Mouse (Mus musculus): ENCODE measurements at regions not wholly inside any gene's neighbourhood (a gene's known extent, or its start where the extent isn't known, plus 50 kb on each side); places are given as distances from the start of the nearest gene placed in this dataset.

DNA sequence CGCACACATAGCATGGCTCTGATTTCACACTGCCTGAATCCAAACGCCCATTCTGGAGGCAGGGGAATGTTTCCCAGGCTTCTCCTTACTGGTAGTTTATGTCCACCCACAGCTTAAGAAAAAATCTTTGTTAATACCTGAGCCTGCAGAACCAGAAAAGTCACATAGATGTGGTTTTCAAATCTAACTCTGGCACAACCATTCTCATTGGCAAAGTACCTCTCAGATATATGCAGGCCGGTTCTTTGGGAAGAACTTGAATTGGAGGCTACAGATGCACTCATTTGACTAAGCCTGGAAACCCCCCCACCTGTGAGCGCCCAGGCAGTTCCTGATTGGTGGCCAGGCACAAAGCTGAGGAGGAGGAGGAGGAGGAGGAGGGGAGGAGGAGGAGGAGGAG lies 179.8 kb upstream of the Arid2 start:
- H3K9me3 ChIP-seq (replicated peaks; ENCODE audit: control insufficient read depth, low read length, poor library complexity, severe bottlenecking): 0 out of 2 replicates have a peak, but pooled peaks cover 2% of the 10 kb centered on the region
- H3K27me3 ChIP-seq (ENCODE audit: control insufficient read depth, insufficient read depth, low read depth, low read length): no peaks in the 10 kb centered on the region
- no peak overlapping the region for H3K27ac ChIP-seq (ENCODE audit: low read length)
- H3K9ac ChIP-seq (ENCODE audit: low read depth, low read length): no peak overlapping the region
- WGBS: 56% methylated on average over 4 of the region's 4 CpGs
- 0 out of 2 replicates have a peak, but pooled peaks cover 2% of the 10 kb centered on the region for H3K4me1 ChIP-seq (ENCODE audit: control insufficient read depth, insufficient read depth, low read length)
- no peaks in the 10 kb centered on the region for H3K36me3 ChIP-seq (ENCODE audit: control insufficient read depth, insufficient read depth, low read length)
- H3K4me3 ChIP-seq (ENCODE audit: low read depth, low read length): no peak overlapping the region
- ATAC-seq: no peak
- no peak overlapping the region for H3K4me2 ChIP-seq (ENCODE audit: low read length)

DNA sequence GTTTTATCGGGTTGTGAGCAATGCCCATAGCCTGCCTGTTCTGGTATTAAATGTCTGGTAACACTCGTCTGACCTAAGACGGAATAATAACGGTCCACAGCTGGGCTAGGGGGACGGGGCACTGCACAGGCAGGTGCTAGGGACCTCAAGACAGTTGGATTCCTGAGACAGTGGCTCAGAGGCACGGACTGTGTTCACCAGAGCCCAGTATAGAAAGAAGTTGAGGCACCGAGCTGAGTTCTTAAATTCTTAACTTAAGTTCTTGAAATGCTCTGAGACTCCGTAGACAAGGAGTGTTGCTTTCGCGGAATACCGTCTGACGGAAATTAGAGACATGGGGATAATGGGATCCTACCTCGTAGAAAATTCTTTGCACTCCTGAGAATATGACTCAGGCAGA lies 174.2 kb upstream of the Arid2 start:
- no peak overlapping the region for H3K4me3 ChIP-seq (ENCODE audit: low read depth, low read length)
- 88% methylated on average over 13 of the region's 13 CpGs for WGBS
- no peak overlapping the region for H3K9ac ChIP-seq (ENCODE audit: low read depth, low read length)
- H3K36me3 ChIP-seq (ENCODE audit: control insufficient read depth, insufficient read depth, low read length): no peaks in the 10 kb centered on the region
- no peak for ATAC-seq
- H3K9me3 ChIP-seq (replicated peaks; ENCODE audit: control insufficient read depth, low read length, poor library complexity, severe bottlenecking): 0 out of 2 replicates have a peak, but pooled peaks cover 2% of the 10 kb centered on the region
- H3K27ac ChIP-seq (ENCODE audit: low read length): no peak overlapping the region
- no peaks in the 10 kb centered on the region for H3K27me3 ChIP-seq (ENCODE audit: control insufficient read depth, insufficient read depth, low read depth, low read length)
- 0 out of 2 replicates have a peak, but pooled peaks cover 2% of the 10 kb centered on the region for H3K4me1 ChIP-seq (ENCODE audit: control insufficient read depth, insufficient read depth, low read length)
- no peak overlapping the region for H3K4me2 ChIP-seq (ENCODE audit: low read length)

DNA sequence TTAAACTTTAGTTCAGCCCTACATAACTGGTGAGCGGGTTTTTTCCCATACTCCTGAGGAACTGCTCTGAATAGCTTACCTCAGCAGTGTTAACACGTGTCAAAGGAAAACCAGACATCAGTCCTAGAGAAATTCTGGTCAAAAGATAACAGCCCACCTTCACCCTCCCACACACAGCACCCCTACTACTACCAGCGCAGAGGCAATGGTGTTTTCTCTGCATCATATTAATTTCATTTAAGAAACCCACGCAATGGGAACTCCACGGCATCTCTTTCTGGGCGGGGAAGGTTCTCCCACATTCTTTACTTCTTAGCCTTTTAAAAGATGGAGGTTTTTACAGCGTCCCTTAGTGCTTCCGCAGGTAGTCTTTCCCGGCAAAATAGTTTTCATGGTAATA lies 172.7 kb upstream of the Arid2 start:
- Histone ChIP-seq H3K27me3 (ENCODE audit: control insufficient read depth, insufficient read depth, low read depth, low read length) (no peaks in the 10 kb centered on the region), H3K4me1 (ENCODE audit: control insufficient read depth, insufficient read depth, low read length) (0 out of 2 replicates have a peak, but pooled peaks cover 2% of the 10 kb centered on the region), H3K9ac (ENCODE audit: low read depth, low read length) (no peak overlapping the region), H3K9me3 (replicated peaks; ENCODE audit: control insufficient read depth, low read length, poor library complexity, severe bottlenecking) (0 out of 2 replicates have a peak, but pooled peaks cover 2% of the 10 kb centered on the region), H3K4me3 (ENCODE audit: low read depth, low read length) (no peak overlapping the region), H3K36me3 (ENCODE audit: control insufficient read depth, insufficient read depth, low read length) (no peaks in the 10 kb centered on the region), H3K27ac (ENCODE audit: low read length) (no peak overlapping the region), H3K4me2 (ENCODE audit: low read length) (peak overlapping the region; percentile 31; the same call in 1 of the 2 replicates)
- 79% methylated on average over 9 of the region's 9 CpGs for WGBS
- ATAC-seq: no peak

DNA sequence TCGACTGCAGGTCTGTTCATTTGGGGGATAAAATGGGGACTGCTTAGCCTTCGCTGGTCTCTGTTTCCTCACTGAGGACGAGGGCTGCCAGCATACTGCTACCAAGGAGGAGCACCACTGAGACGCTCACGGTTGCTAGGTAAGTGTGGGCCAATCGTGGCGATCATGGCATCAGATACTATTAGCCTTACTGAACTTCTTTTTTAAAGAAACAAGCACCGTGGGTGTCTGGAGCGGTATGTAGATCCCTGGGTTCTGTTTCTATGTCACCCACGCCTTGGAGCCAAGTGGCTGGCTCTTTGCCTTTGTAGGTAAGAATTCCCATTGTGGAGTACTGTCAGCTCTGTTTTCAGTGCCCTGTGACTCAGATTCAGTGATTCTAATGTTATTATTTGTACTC lies 172.1 kb upstream of the Arid2 start:
- H3K27me3 ChIP-seq (ENCODE audit: control insufficient read depth, insufficient read depth, low read depth, low read length): no peaks in the 10 kb centered on the region
- H3K36me3 ChIP-seq (ENCODE audit: control insufficient read depth, insufficient read depth, low read length): no peaks in the 10 kb centered on the region
- no peak for ATAC-seq
- H3K9ac ChIP-seq (ENCODE audit: low read depth, low read length): no peak overlapping the region
- H3K4me1 ChIP-seq (ENCODE audit: control insufficient read depth, insufficient read depth, low read length): 0 out of 2 replicates have a peak, but pooled peaks cover 2% of the 10 kb centered on the region
- no peak overlapping the region for H3K27ac ChIP-seq (ENCODE audit: low read length)
- WGBS: 46% methylated on average over 10 of the region's 10 CpGs
- no peak overlapping the region for H3K4me3 ChIP-seq (ENCODE audit: low read depth, low read length)
- H3K4me2 ChIP-seq (ENCODE audit: low read length): peak overlapping the region; percentile 31; the same call in 1 of the 2 replicates
- H3K9me3 ChIP-seq (replicated peaks; ENCODE audit: control insufficient read depth, low read length, poor library complexity, severe bottlenecking): 0 out of 2 replicates have a peak, but pooled peaks cover 2% of the 10 kb centered on the region

DNA sequence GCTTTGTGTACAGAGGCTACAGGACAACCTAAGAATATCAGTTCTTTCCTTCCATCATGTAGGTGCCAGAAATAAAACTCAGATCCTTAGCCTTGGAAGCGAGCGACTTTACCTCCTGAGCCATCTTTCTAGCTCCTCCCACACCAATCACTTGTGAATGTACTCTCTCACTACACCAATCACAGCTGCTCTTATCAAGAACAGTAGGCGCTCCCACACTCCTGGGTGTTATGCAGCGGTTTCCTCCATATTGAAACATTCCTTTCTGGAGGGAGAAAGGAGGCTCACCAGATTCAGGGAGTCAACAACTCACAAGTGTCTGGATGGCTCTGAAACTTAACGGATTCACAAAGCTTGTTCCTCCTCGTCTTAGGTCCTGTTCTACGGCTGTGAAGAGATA lies 168.1 kb upstream of the Arid2 start:
- Histone ChIP-seq H3K4me1 (ENCODE audit: control insufficient read depth, insufficient read depth, low read length) (0 out of 2 replicates have a peak, but pooled peaks cover 2% of the 10 kb centered on the region), H3K4me2 (ENCODE audit: low read length) (no peak overlapping the region), H3K27ac (ENCODE audit: low read length) (no peak overlapping the region), H3K27me3 (ENCODE audit: control insufficient read depth, insufficient read depth, low read depth, low read length) (no peaks in the 10 kb centered on the region), H3K9me3 (replicated peaks; ENCODE audit: control insufficient read depth, low read length, poor library complexity, severe bottlenecking) (no peaks in the 10 kb centered on the region), H3K36me3 (ENCODE audit: control insufficient read depth, insufficient read depth, low read length) (no peaks in the 10 kb centered on the region), H3K4me3 (ENCODE audit: low read depth, low read length) (no peak overlapping the region), H3K9ac (ENCODE audit: low read depth, low read length) (no peak overlapping the region)
- no peak for ATAC-seq
- 85% methylated on average over 7 of the region's 7 CpGs for WGBS

DNA sequence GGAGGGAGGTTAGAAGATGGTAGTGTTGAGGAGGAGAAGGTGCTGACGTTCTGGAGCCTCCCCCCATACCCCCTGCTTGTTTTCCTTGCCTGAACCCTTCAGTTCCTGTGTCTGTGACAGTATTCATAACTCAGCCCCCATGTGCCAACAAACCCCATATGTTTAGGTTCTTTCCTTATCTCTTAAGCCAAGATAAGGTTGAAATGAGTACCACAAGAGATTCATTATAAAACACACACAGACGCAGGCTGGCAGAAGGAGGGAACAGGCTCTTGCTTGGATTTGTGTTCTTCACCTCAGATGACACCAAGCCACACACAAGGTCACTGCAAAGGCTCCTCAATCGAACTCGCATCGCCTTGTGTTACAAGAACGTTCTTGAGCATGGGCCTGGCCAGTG lies 162.9 kb upstream of the Arid2 start:
- no peak for ATAC-seq

DNA sequence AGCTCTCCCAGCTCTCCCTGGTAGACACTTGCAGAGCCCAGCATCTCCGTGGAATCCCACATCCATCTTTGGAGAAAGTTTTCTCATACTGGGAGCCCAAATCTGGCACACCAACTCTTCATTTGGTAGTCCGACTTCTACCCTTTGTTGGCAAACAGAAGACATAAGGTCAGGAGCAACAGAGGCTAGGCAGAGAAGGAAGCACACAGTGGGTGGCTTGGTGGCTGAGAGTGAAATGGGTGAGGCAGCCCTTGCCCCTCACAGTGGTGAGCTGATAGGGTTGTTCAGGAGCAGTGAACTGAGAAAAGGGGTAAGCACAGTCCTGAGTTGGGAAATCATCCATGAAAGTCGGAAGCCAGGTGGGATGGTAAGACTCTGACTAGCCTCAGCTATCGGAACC lies 157.6 kb upstream of the Arid2 start:
- Histone ChIP-seq H3K9me3 (replicated peaks; ENCODE audit: control insufficient read depth, low read length, poor library complexity, severe bottlenecking) (no peaks in the 10 kb centered on the region), H3K27ac (ENCODE audit: low read length) (no peak overlapping the region), H3K9ac (ENCODE audit: low read depth, low read length) (no peak overlapping the region), H3K27me3 (ENCODE audit: control insufficient read depth, insufficient read depth, low read depth, low read length) (no peaks in the 10 kb centered on the region), H3K4me3 (ENCODE audit: low read depth, low read length) (no peak overlapping the region), H3K36me3 (ENCODE audit: control insufficient read depth, insufficient read depth, low read length) (no peaks in the 10 kb centered on the region), H3K4me2 (ENCODE audit: low read length) (no peak overlapping the region), H3K4me1 (ENCODE audit: control insufficient read depth, insufficient read depth, low read length) (no peaks in the 10 kb centered on the region)
- no peak for ATAC-seq
- 80% methylated on average over 4 of the region's 4 CpGs for WGBS

More for the DNA sequence above, 162.9 kb upstream of the Arid2 start:
- H3K4me1 ChIP-seq (ENCODE audit: control insufficient read depth, insufficient read depth, low read length): no peaks in the 10 kb centered on the region
- H3K4me2 ChIP-seq (ENCODE audit: low read length): no peak overlapping the region
- no peak overlapping the region for H3K4me3 ChIP-seq (ENCODE audit: low read depth, low read length)
- H3K9ac ChIP-seq (ENCODE audit: low read depth, low read length): no peak overlapping the region
- no peak overlapping the region for H3K27ac ChIP-seq (ENCODE audit: low read length)
- H3K27me3 ChIP-seq (ENCODE audit: control insufficient read depth, insufficient read depth, low read depth, low read length): no peaks in the 10 kb centered on the region
- 84% methylated on average over 6 of the region's 6 CpGs for WGBS
- H3K9me3 ChIP-seq (replicated peaks; ENCODE audit: control insufficient read depth, low read length, poor library complexity, severe bottlenecking): no peaks in the 10 kb centered on the region
- H3K36me3 ChIP-seq (ENCODE audit: control insufficient read depth, insufficient read depth, low read length): no peaks in the 10 kb centered on the region

DNA sequence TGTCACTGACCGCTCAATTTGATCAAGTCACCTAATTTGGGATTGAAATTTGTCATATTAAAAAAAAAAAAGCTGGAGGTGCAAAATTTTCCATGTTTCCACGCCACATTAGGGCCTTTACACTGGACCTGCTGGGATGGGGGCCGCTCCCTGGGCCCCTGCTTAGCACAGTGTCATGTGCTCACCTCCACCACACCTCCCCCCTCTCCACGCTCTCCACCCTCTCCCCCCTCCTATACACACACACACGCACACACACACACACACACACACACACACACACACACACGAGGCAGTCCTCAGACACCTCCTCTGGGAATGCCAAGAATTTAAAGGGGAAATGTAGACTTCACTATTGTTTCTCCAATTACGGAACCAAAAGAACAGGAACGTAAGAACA lies 156.8 kb upstream of the Arid2 start:
- no peak overlapping the region for H3K9ac ChIP-seq (ENCODE audit: low read depth, low read length)
- ATAC-seq: no peak
- 85% methylated on average over 6 of the region's 8 CpGs for WGBS
- H3K9me3 ChIP-seq (replicated peaks; ENCODE audit: control insufficient read depth, low read length, poor library complexity, severe bottlenecking): no peaks in the 10 kb centered on the region
- H3K4me3 ChIP-seq (ENCODE audit: low read depth, low read length): no peak overlapping the region
- no peaks in the 10 kb centered on the region for H3K36me3 ChIP-seq (ENCODE audit: control insufficient read depth, insufficient read depth, low read length)
- no peak overlapping the region for H3K27ac ChIP-seq (ENCODE audit: low read length)
- no peak overlapping the region for H3K4me2 ChIP-seq (ENCODE audit: low read length)
- no peaks in the 10 kb centered on the region for H3K27me3 ChIP-seq (ENCODE audit: control insufficient read depth, insufficient read depth, low read depth, low read length)
- H3K4me1 ChIP-seq (ENCODE audit: control insufficient read depth, insufficient read depth, low read length): no peaks in the 10 kb centered on the region

DNA sequence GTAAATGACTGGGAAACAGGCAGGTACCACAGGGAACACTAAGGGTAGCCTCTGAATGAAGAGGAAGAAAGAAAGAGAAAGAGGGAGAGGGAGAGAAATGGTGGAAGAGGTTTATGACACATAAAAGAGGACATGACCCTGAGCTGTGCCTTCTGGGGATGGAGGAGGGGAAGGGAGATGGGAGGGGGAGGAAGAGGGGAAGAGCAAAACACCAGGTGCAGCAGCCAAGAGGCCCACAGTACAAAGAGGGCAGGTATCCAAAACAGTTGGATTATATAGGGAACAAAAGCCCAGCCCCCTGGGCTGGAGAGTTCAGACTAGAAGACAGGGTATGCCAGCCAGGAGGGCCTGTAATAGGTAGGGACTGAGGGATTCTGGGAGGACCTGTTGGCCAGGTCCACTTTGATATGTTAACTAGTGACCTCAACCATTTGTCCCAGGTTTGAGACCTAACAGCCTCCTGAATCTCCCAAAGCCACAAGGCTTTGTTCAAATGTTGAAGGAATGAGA lies 155.7 kb upstream of the Arid2 start:
- Histone ChIP-seq H3K27ac (ENCODE audit: low read length) (no peak overlapping the region), H3K36me3 (ENCODE audit: control insufficient read depth, insufficient read depth, low read length) (no peaks in the 10 kb centered on the region), H3K4me1 (ENCODE audit: control insufficient read depth, insufficient read depth, low read length) (no peaks in the 10 kb centered on the region), H3K4me2 (ENCODE audit: low read length) (no peak overlapping the region), H3K27me3 (ENCODE audit: control insufficient read depth, insufficient read depth, low read depth, low read length) (no peaks in the 10 kb centered on the region), H3K9me3 (replicated peaks; ENCODE audit: control insufficient read depth, low read length, poor library complexity, severe bottlenecking) (no peaks in the 10 kb centered on the region), H3K4me3 (ENCODE audit: low read depth, low read length) (no peak overlapping the region), H3K9ac (ENCODE audit: low read depth, low read length) (no peak overlapping the region)
- ATAC-seq: no peak

Measured in midbrain, embryonic 16.5 days (tissue).